Mouse (Mus musculus) midbrain, embryonic 16.5 days (tissue): ENCODE results near the gene Tmem160. TPM values are rescaled to one million over a fixed set of nuclear protein-coding genes. Genes with fewer than 3 reads are reported as not detected.

Experiments used
- ATAC-seq: fragments of 200-750 bp; cut with Nextera tagmentation; 2 replicates; pipeline ENCODE4 v1.8.0; 2017; ENCODE audit warnings: moderate TSS enrichment
- H3K27ac ChIP-seq: fragments of 300-500 bp; sonication (generic); 2 replicates; pipeline ENCODE4 v1.5.1; 2014; ENCODE audit warnings: mild to moderate bottlenecking, low read length, mixed read lengths
- H3K27me3 ChIP-seq: fragments of 300-500 bp; sonication (generic); 2 replicates; pipeline ENCODE4 v1.6.1; 2014; ENCODE audit warnings: low read depth, low read length, mixed read lengths; ENCODE audit not compliant: control insufficient read depth, insufficient read depth
- H3K36me3 ChIP-seq: fragments of 300-500 bp; sonication (generic); 2 replicates; pipeline ENCODE4 v1.6.1; 2014; ENCODE audit warnings: mild to moderate bottlenecking, low read length, moderate library complexity, mixed read lengths; ENCODE audit not compliant: control insufficient read depth, insufficient read depth
- H3K4me1 ChIP-seq: fragments of 300-500 bp; sonication (generic); 2 replicates; pipeline ENCODE4 v1.6.1; 2014; ENCODE audit warnings: mild to moderate bottlenecking, low read length, mixed read lengths; ENCODE audit not compliant: control insufficient read depth, insufficient read depth
- H3K4me2 ChIP-seq: fragments of 300-500 bp; sonication (generic); 2 replicates; pipeline ENCODE4 v1.6.1; 2014; ENCODE audit warnings: mild to moderate bottlenecking, low read length, mixed read lengths
- H3K4me3 ChIP-seq: fragments of 300-500 bp; sonication (generic); 2 replicates; pipeline ENCODE4 v1.5.1; 2014; ENCODE audit warnings: low read depth, mild to moderate bottlenecking, low read length, moderate library complexity, mixed read lengths
- H3K9ac ChIP-seq: fragments of 300-500 bp; sonication (generic); 2 replicates; pipeline ENCODE4 v1.6.1; 2014; ENCODE audit warnings: low read depth, low read length, mixed read lengths
- H3K9me3 ChIP-seq: fragments of 300-500 bp; sonication (generic); replicated peaks from 2 replicates; pipeline ENCODE4 v1.6.1; 2014; ENCODE audit warnings: mild to moderate bottlenecking, low read length, mixed read lengths; ENCODE audit not compliant: control insufficient read depth, poor library complexity, severe bottlenecking
- WGBS: fragments of 180-500 bp; shearing (Covaris S2); extraction: QIAGEN DNeasy Blood & Tissue Kit; methylation state at CpG from one replicate; pipeline ENCODE4 v1.1.7; 2014; 5-methylcytosine and 5-hydroxymethylcytosine counted together
- polyA plus RNA-seq: library from polyadenylated mRNA; unstranded; fragments of >200 nt; fragmentation: Nextera tagmentation; extraction: Ambion mirVana; gene quantifications from 2 replicates; pipeline ENCODE4 v1.2.1, GENCODE M21; 2015

Gene Tmem160
- polyA plus RNA-seq, 1 experiment from 2014 or later: 75.6 TPM

- no peak for ATAC-seq
- 36% methylated on average over 2 of the region's 2 CpGs for WGBS
- no peak overlapping the region for H3K4me3 ChIP-seq
Measured at GRCm38 (mm10) chr7:16493361-16493760, 40.8 kb downstream of the Tmem160 start.

GRCm38 (mm10) chr7:16496260-16496659, 43.7 kb downstream of the Tmem160 start:
- Histone ChIP-seq H3K9me3 (no peaks in the 10 kb centered on the region), H3K9ac (no peak overlapping the region), H3K27me3 (no peaks in the 10 kb centered on the region), H3K36me3 (peaks cover 25% of the 10 kb centered on the region), H3K4me2 (no peak overlapping the region), H3K4me1 (no peaks in the 10 kb centered on the region; the same call in 1 of the 2 replicates), H3K4me3 (no peak overlapping the region), H3K27ac (no peak overlapping the region)
- WGBS: 88% methylated on average over 3 of the region's 3 CpGs
- ATAC-seq: no peak

More at GRCm38 (mm10) chr7:16493361-16493760, 40.8 kb downstream of the Tmem160 start:
- Histone ChIP-seq H3K27ac (no peak overlapping the region), H3K4me2 (no peak overlapping the region), H3K27me3 (no peaks in the 10 kb centered on the region), H3K9ac (no peak overlapping the region), H3K4me1 (no peaks in the 10 kb centered on the region), H3K9me3 (no peaks in the 10 kb centered on the region), H3K36me3 (peaks cover 22% of the 10 kb centered on the region)

- Histone ChIP-seq H3K27me3 (no peaks in the 10 kb centered on the region), H3K9me3 (no peaks in the 10 kb centered on the region), H3K9ac (no peak overlapping the region), H3K36me3 (peaks cover 37% of the 10 kb centered on the region), H3K4me1 (no peaks in the 10 kb centered on the region; the same call in 1 of the 2 replicates), H3K4me2 (no peak overlapping the region), H3K4me3 (no peak overlapping the region), H3K27ac (no peak overlapping the region)
- WGBS: 66% methylated on average over 6 of the region's 6 CpGs
- peak; percentile 57; the same call in 1 of the 2 replicates for ATAC-seq
Measured at GRCm38 (mm10) chr7:16499671-16500104, 47.1 kb downstream of the Tmem160 start.

GRCm38 (mm10) chr7:16501571-16501970, 49.0 kb downstream of the Tmem160 start:
- no peak overlapping the region for H3K4me3 ChIP-seq
- no peaks in the 10 kb centered on the region for H3K27me3 ChIP-seq
- peaks cover 2% of the 10 kb centered on the region; the same call in 1 of the 2 replicates for H3K4me1 ChIP-seq
- no peak overlapping the region for H3K27ac ChIP-seq
- H3K36me3 ChIP-seq: peaks cover 27% of the 10 kb centered on the region
- no peaks in the 10 kb centered on the region for H3K9me3 ChIP-seq
- H3K9ac ChIP-seq: no peak overlapping the region
- H3K4me2 ChIP-seq: no peak overlapping the region
- ATAC-seq: no peak
- 95% methylated on average over 4 of the region's 4 CpGs for WGBS

- WGBS: 60% methylated on average over 2 of the region's 2 CpGs
- ATAC-seq: 0 out of 2 replicates have a peak, but pooled peaks have one; percentile 53
- Histone ChIP-seq H3K9ac (no peak overlapping the region), H3K27me3 (no peaks in the 10 kb centered on the region), H3K4me2 (no peak overlapping the region), H3K9me3 (no peaks in the 10 kb centered on the region), H3K4me1 (peaks cover 2% of the 10 kb centered on the region; the same call in 1 of the 2 replicates), H3K36me3 (peaks cover 18% of the 10 kb centered on the region), H3K4me3 (no peak overlapping the region), H3K27ac (peak overlapping the region; percentile 7; the same call in 1 of the 2 replicates)
Measured at GRCm38 (mm10) chr7:16504573-16505225, 52.1 kb downstream of the Tmem160 start.

Other genes starting within 250 kb of the Tmem160 start
- gene Dhx34, start 230.7 kb upstream of the Tmem160 start, polyA plus RNA-seq: 13.6 and 14.3 TPM in 2 replicates
- 0.06 and 0.14 TPM in 2 replicates for gene C5ar2, start 208.6 kb upstream of the Tmem160 start, polyA plus RNA-seq
- 1.2 and 1.5 TPM in 2 replicates for gene C5ar1, start 193.2 kb upstream of the Tmem160 start, polyA plus RNA-seq
- gene Inafm1, start 179.2 kb upstream of the Tmem160 start, polyA plus RNA-seq: 44.5 and 49.3 TPM in 2 replicates
- 22.1 and 25.4 TPM in 2 replicates for gene Ccdc9, start 166.0 kb upstream of the Tmem160 start, polyA plus RNA-seq
- gene Bbc3, start 144.4 kb upstream of the Tmem160 start, polyA plus RNA-seq: 30.0 and 31.3 TPM in 2 replicates
- gene Sae1, start 65.0 kb upstream of the Tmem160 start, polyA plus RNA-seq: 239 and 255 TPM in 2 replicates
- gene Zc3h4, start 51.9 kb upstream of the Tmem160 start, polyA plus RNA-seq: 14.2 TPM in 2 replicates
- gene Npas1, start 24.9 kb downstream of the Tmem160 start, polyA plus RNA-seq: 4.2 and 6.4 TPM in 2 replicates
- gene Arhgap35, start 162.2 kb downstream of the Tmem160 start, polyA plus RNA-seq: 32.2 and 34.7 TPM in 2 replicates
- gene Ceacam15, start 222.9 kb downstream of the Tmem160 start, polyA plus RNA-seq: not detected in 2 replicates